8 mouse cellular contexts compared by ENCODE assay signal in the genomic region with DNA sequence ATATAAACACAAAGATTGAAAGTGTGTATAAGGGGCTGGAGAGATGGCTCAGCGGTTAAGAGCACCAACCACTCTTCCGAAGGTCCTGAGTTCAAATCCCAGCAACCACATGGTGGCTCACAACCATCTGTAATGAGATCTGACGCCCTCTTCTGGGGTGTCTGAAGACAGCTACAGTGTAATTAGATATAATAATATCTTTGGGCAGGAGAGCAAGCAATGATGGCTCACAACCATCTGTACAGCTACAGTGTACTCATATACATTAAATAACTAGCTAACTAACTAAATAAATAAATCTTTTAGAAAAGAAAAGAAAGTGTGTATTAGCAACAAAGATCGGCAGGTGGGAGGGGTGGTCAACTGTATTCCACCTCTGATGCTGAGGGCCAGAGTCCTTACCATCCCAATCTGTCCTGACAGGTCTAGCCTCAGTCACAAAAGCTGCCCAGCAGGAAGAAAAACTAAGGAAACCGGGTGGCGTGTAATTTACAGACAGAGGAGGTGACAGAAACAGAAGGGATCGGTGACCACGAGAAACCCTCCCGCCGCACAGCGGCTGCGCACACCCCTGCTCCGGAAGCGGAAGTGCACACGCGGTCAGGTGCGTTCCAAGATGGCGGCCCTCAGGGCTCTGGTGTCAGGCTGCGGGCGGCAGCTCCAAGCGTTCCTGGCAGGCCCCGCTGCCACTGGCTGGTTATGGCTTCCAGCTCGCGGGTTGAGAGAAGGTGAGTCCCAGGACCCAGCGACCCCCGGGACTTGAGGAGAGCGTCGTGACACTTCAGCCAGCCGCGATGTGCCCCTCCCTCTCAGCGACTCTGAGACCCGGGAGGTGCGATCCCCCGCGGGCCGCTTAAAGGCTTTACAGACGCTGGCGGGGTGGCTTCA. TPM values are rescaled to one million over a fixed set of nuclear protein-coding genes. Genes with fewer than 3 reads are reported as not detected.
A peak's percentile ranks its signal among the peaks of the same experiment; 100 is the strongest.
DNase-seq lines count a peak whose midpoint lies in the region; ATAC-seq and TF ChIP-seq lines count a peak whose summit lies in the region.

A gene (plus strand): TSS at position 585 of the 888 bp plus-strand sequence.

- peaks cover 2% of the 10 kb centered on the region; the same call in 1 of the 2 replicates for H3K4me1 ChIP-seq in bone marrow macrophage, adult 2 months (ENCODE audit: control insufficient read depth, insufficient read depth, low read length)
- H3K4me1 ChIP-seq in embryonic fibroblast, embryonic 13.5 days (ENCODE audit: control insufficient read depth, insufficient read depth, low read length), result no peaks in the 10 kb centered on the region
- H3K4me1 ChIP-seq in heart, embryonic 10.5 days, result peaks cover 32% of the 10 kb centered on the region
- H3K4me1 ChIP-seq in kidney, embryonic 16.5 days (ENCODE audit: insufficient read depth, low read length), result peaks cover 8% of the 10 kb centered on the region
- H3K4me1 ChIP-seq in liver, adult 2 months (ENCODE audit: control insufficient read depth, insufficient read depth, low read length), result no peaks in the 10 kb centered on the region

- peak within 1 kb of the TSS; percentile 94 for H3K9ac ChIP-seq in kidney, embryonic 16.5 days (replicated peaks; ENCODE audit: low read length)
- peak within 1 kb of the TSS; percentile 93 for H3K9ac ChIP-seq in liver, adult 2 months (ENCODE audit: low read depth, low read length)

- TF ChIP-seq CTCF in bone marrow macrophage, adult 2 months (IDR thresholded peaks at IDR 0.05; ENCODE audit: low read depth, low read length), result no peak
- TF ChIP-seq CTCF in embryonic fibroblast, embryonic 13.5 days (IDR thresholded peaks at IDR 0.05; ENCODE audit: borderline replicate concordance, insufficient read depth, low read length), result no peak
- no peak for TF ChIP-seq CTCF in liver, adult 2 months (IDR thresholded peaks at IDR 0.05; ENCODE audit: low read depth, low read length)

- H3K27me3 ChIP-seq in heart, embryonic 10.5 days (ENCODE audit: insufficient read depth, poor library complexity, severe bottlenecking), result peaks cover 3% of the 10 kb centered on the region; the same call in 1 of the 2 replicates
- no peaks in the 10 kb centered on the region; the same call in 1 of the 2 replicates for H3K27me3 ChIP-seq in kidney, embryonic 16.5 days (ENCODE audit: insufficient read depth, low read length)
- no peaks in the 10 kb centered on the region for H3K27me3 ChIP-seq in liver, adult 2 months (ENCODE audit: control insufficient read depth, insufficient read depth, low read length)
- no peaks in the 10 kb centered on the region for H3K27me3 ChIP-seq in myocyte (ENCODE audit: control insufficient read depth, insufficient read depth, insufficient read length)
- no peaks in the 10 kb centered on the region for H3K27me3 ChIP-seq in splenic B cell, adult 2 months (ENCODE audit: control insufficient read depth, insufficient read depth, low read length, poor library complexity, severe bottlenecking)

- H3ac ChIP-seq in myocyte (ENCODE audit: control insufficient read depth, insufficient read length), result no peak within 1 kb of the TSS

- H3K79me2 ChIP-seq in liver, adult 2 months (ENCODE audit: control insufficient read depth, insufficient read depth, low read length), result peaks cover 5% of the 10 kb centered on the region; the same call in 1 of the 2 replicates
- peaks cover 29% of the 10 kb centered on the region for H3K79me2 ChIP-seq in myocyte (ENCODE audit: control insufficient read depth, insufficient read depth)

- no peak for TF ChIP-seq POLR2A in bone marrow macrophage, adult 2 months (IDR thresholded peaks at IDR 0.05; ENCODE audit: borderline replicate concordance, low read depth, low read length)
- peak; percentile 92 for TF ChIP-seq POLR2A in embryonic fibroblast, embryonic 13.5 days (IDR thresholded peaks at IDR 0.05; ENCODE audit: low read depth, low read length)
- TF ChIP-seq POLR2A in liver, adult 2 months (IDR thresholded peaks at IDR 0.05; ENCODE audit: extremely low read depth, insufficient read depth, low read length), result peak; percentile 79
- peak; percentile 87 for TF ChIP-seq POLR2A in myocyte (IDR thresholded peaks at IDR 0.05; ENCODE audit: insufficient read length, low read depth)

- no peaks in the 10 kb centered on the region for H3K9me3 ChIP-seq in heart, embryonic 10.5 days
- no peaks in the 10 kb centered on the region for H3K9me3 ChIP-seq in kidney, embryonic 16.5 days (ENCODE audit: low read length)

- H3K36me3 ChIP-seq in heart, embryonic 10.5 days, result peaks cover 4% of the 10 kb centered on the region; the same call in 1 of the 2 replicates
- H3K36me3 ChIP-seq in kidney, embryonic 16.5 days (ENCODE audit: insufficient read depth, low read length), result no peaks in the 10 kb centered on the region; the same call in 1 of the 2 replicates
- no peaks in the 10 kb centered on the region for H3K36me3 ChIP-seq in liver, adult 2 months (ENCODE audit: control insufficient read depth, insufficient read depth, low read length)
- H3K36me3 ChIP-seq in myocyte (ENCODE audit: control insufficient read depth, insufficient read depth), result no peaks in the 10 kb centered on the region
- H3K36me3 ChIP-seq in splenic B cell, adult 2 months (ENCODE audit: control insufficient read depth, insufficient read depth, low read length, poor library complexity, severe bottlenecking), result no peaks in the 10 kb centered on the region

- ATAC-seq in kidney, embryonic 16.5 days (ENCODE audit: low FRiP score, low TSS enrichment), result peak; percentile 95

- 5% methylated on average over 38 of the region's 38 CpGs for WGBS in heart, embryonic 10.5 days
- WGBS in kidney, embryonic 16.5 days, result 5% methylated on average over 38 of the region's 38 CpGs
- WGBS in liver, adult 2 months, result 6% methylated on average over 38 of the region's 38 CpGs

- peak within 1 kb of the TSS; percentile 88 for H3K4me2 ChIP-seq in kidney, embryonic 16.5 days (replicated peaks; ENCODE audit: low read depth, low read length)
- H3K4me2 ChIP-seq in myocyte (ENCODE audit: low read depth), result peak within 1 kb of the TSS; percentile 86

- H3K4me3 ChIP-seq in bone marrow macrophage, adult 2 months (ENCODE audit: insufficient read depth, low read length), result peak within 1 kb of the TSS; percentile 75
- peak within 1 kb of the TSS; percentile 90 for H3K4me3 ChIP-seq in embryonic fibroblast, embryonic 13.5 days (ENCODE audit: insufficient read depth, low read length)
- H3K4me3 ChIP-seq in heart, embryonic 10.5 days, result peak within 1 kb of the TSS; percentile 80
- H3K4me3 ChIP-seq in kidney, embryonic 16.5 days (ENCODE audit: low read length), result peak within 1 kb of the TSS; percentile 94
- H3K4me3 ChIP-seq in liver, adult 2 months (ENCODE audit: insufficient read depth, low read depth, low read length), result peak within 1 kb of the TSS; percentile 96
- H3K4me3 ChIP-seq in myocyte, result peak within 1 kb of the TSS; percentile 68

- H3K27ac ChIP-seq in bone marrow macrophage, adult 2 months (ENCODE audit: insufficient read depth, low read depth, low read length), result peak within 1 kb of the TSS; percentile 34; the same call in 1 of the 2 replicates
- no peak within 1 kb of the TSS for H3K27ac ChIP-seq in embryonic fibroblast, embryonic 13.5 days (ENCODE audit: insufficient read depth, low read length)
- H3K27ac ChIP-seq in heart, embryonic 10.5 days, result peak within 1 kb of the TSS; percentile 88
- H3K27ac ChIP-seq in kidney, embryonic 16.5 days (ENCODE audit: low read length), result peak within 1 kb of the TSS; percentile 75
- H3K27ac ChIP-seq in liver, adult 2 months (replicated peaks; ENCODE audit: insufficient read depth, low read depth, low read length), result peak within 1 kb of the TSS; percentile 60; the same call in 1 of the 2 replicates

- DNase-seq in A20 (ENCODE audit: low read depth, low spot score), result peak; percentile 88
- DNase-seq in heart, embryonic 10.5 days (ENCODE audit: low spot score), result peak; percentile 94
- DNase-seq in liver, adult 2 months (ENCODE audit: extremely low read depth, low read depth, low spot score), result peak; percentile 72
- peak; percentile 88 for DNase-seq in splenic B cell, adult 2 months (ENCODE audit: low read depth, low spot score)

TF ChIP-seq in myocyte, 11 proteins besides CTCF, POLR2A, EP300 and RAD21:
- no peak for TF ChIP-seq TCF3 (IDR thresholded peaks at IDR 0.05; ENCODE audit: insufficient read length, low read depth)
- no peak for TF ChIP-seq E2F4 (IDR thresholded peaks at IDR 0.05; ENCODE audit: insufficient read depth)
- TF ChIP-seq MAX (IDR thresholded peaks at IDR 0.05; ENCODE audit: low read depth), result peak; percentile 6
- TF ChIP-seq SRF (IDR thresholded peaks at IDR 0.05; ENCODE audit: control insufficient read depth, insufficient read length, low read depth), result no peak
- TF ChIP-seq REST (IDR thresholded peaks at IDR 0.05; ENCODE audit: insufficient read depth, insufficient read length), result no peak
- TF ChIP-seq MYOG (IDR thresholded peaks at IDR 0.05; ENCODE audit: control insufficient read depth in 1 of 3, insufficient read depth in 1 of 3, insufficient read length in 2 of 3, low read depth in 2 of 3), result peak in 2 of 3 experiments; percentile 43 to 61
- TF ChIP-seq TCF12 (IDR thresholded peaks at IDR 0.05; ENCODE audit: insufficient read depth, poor library complexity, severe bottlenecking), result no peak
- TF ChIP-seq USF1 (IDR thresholded peaks at IDR 0.05; ENCODE audit: low read depth), result peak; percentile 75
- TF ChIP-seq MYOD1 (IDR thresholded peaks at IDR 0.05; ENCODE audit: control insufficient read depth in 1 of 3, insufficient read length in 2 of 3, low read depth in 2 of 3), result peak in 2 of 3 experiments; percentile 26 to 66
- TF ChIP-seq POLR2AphosphoS2 (IDR thresholded peaks at IDR 0.05; ENCODE audit: insufficient read length, low read depth), result peak; percentile 86
TF ChIP-seq in myocyte: peak in this region for 5.

RNA-seq across cellular contexts. Expression of the gene that starts here (rescaled TPM):
- 71.9 and 73.2 TPM in 2 replicates for polyA plus RNA-seq in bone marrow macrophage, adult 2 months (2012; ENCODE audit: insufficient read depth, insufficient read length, missing spikeins)
- polyA plus RNA-seq in embryonic fibroblast, embryonic 13.5 days (2011; ENCODE audit: insufficient read length, low read depth, missing spikeins), result 47.2 and 57.4 TPM in 2 replicates
- 150 and 166 TPM in 2 replicates for polyA plus RNA-seq in heart, embryonic 10.5 days (2016; fragmentation: Nextera tagmentation; extraction: Ambion mirVana)
- polyA plus RNA-seq in kidney, embryonic 16.5 days (2015; fragmentation: Nextera tagmentation; extraction: Ambion mirVana), result 159 and 162 TPM in 2 replicates
- 33.3 and 38.3 TPM in 2 replicates for total RNA-seq in liver, adult 2 months (2014; rRNA removed)
- polyA plus RNA-seq in liver, adult 2 months (2012; rRNA removed), result 44.6 and 54.8 TPM in 2 replicates
- 112 TPM for polyA plus RNA-seq in myocyte (2012; fragmentation: generic; extraction: Trizol)
